Mouse (Mus musculus) stomach, postnatal 0 days (tissue): Measurements from ENCODE around the gene 3110040N11Rik. TPM values are rescaled to one million over a fixed set of nuclear protein-coding genes. Genes with fewer than 3 reads are reported as not detected.

ENCODE experiments used
- ATAC-seq: fragments of 200-750 bp; cut with Nextera tagmentation; 2 replicates; pipeline ENCODE4 v1.8.0; 2017; ENCODE audit not compliant: low FRiP score, low TSS enrichment
- DNase-seq: peaks from one replicate; pipeline ENCODE4 v3.0.0-alpha.2; 2016; ENCODE audit warnings: low spot score
- H3K27ac ChIP-seq: fragments of 300-500 bp; sonication (generic); replicated peaks from 2 replicates; pipeline ENCODE4 v1.5.1; 2014; ENCODE audit warnings: mild to moderate bottlenecking, control low read depth
- H3K27me3 ChIP-seq: fragments of 300-500 bp; sonication (generic); 2 replicates; pipeline ENCODE4 v1.6.1; 2014; ENCODE audit warnings: low read length; ENCODE audit not compliant: control insufficient read depth, insufficient read depth
- H3K36me3 ChIP-seq: fragments of 300-500 bp; sonication (generic); 2 replicates; pipeline ENCODE4 v1.6.1; 2014; ENCODE audit warnings: low read length, mixed read lengths; ENCODE audit not compliant: control insufficient read depth, insufficient read depth
- H3K4me1 ChIP-seq: fragments of 300-500 bp; sonication (generic); replicated peaks from 2 replicates; pipeline ENCODE4 v1.6.1; 2014; ENCODE audit warnings: antibody characterized with exemption; ENCODE audit not compliant: control insufficient read depth, insufficient read depth
- H3K4me2 ChIP-seq: fragments of 300-500 bp; sonication (generic); replicated peaks from 2 replicates; pipeline ENCODE4 v1.6.1; 2014; ENCODE audit warnings: low read depth, mild to moderate bottlenecking, control low read depth, moderate library complexity
- H3K4me3 ChIP-seq: fragments of 300-500 bp; sonication (generic); 2 replicates; pipeline ENCODE4 v1.5.1; 2014; ENCODE audit warnings: low read depth, low read length, control low read depth
- H3K9ac ChIP-seq: fragments of 300-500 bp; sonication (generic); 2 replicates; pipeline ENCODE4 v1.6.1; 2014; ENCODE audit warnings: mild to moderate bottlenecking, low read length, control low read depth, mixed read lengths
- H3K9me3 ChIP-seq: fragments of 300-500 bp; sonication (generic); 2 replicates; pipeline ENCODE4 v1.6.1; 2016; ENCODE audit warnings: low read length; ENCODE audit not compliant: control insufficient read depth
- CTCF ChIP-seq: IDR thresholded peaks from 2 replicates; pipeline ENCODE4 v1.5.1; 2016; ENCODE audit warnings: antibody characterized with exemption, low read depth, mild to moderate bottlenecking, moderate library complexity
- EP300 ChIP-seq: optimal IDR thresholded peaks from 2 replicates; pipeline ENCODE3; 2016; ENCODE audit warnings: antibody characterized with exemption
- WGBS: fragments of 180-500 bp; shearing (Covaris S2); extraction: QIAGEN DNeasy Blood & Tissue Kit; methylation state at CpG from one replicate; pipeline ENCODE4 v1.1.7; 2014; 5-methylcytosine and 5-hydroxymethylcytosine counted together
- polyA plus RNA-seq: library from polyadenylated mRNA; unstranded; fragments of >200 nt; fragmentation: Nextera tagmentation; extraction: Ambion mirVana; gene quantifications from 2 replicates; pipeline ENCODE4 v1.2.1, GENCODE M21; 2015

Gene 3110040N11Rik
- polyA plus RNA-seq, 1 experiment from 2014 or later: 46.7 TPM

- no peaks in the 10 kb centered on the region for H3K9me3 ChIP-seq
- H3K4me3 ChIP-seq: no peak overlapping the region
- no peaks in the 10 kb centered on the region for H3K4me1 ChIP-seq
- 80% methylated on average over 5 of the region's 5 CpGs for WGBS
- H3K27ac ChIP-seq: no peak overlapping the region
- no peak overlapping the region for H3K4me2 ChIP-seq
- H3K36me3 ChIP-seq: peaks cover 5% of the 10 kb centered on the region
- DNase-seq: no peak
- H3K27me3 ChIP-seq: no peaks in the 10 kb centered on the region
- no peak for ATAC-seq
- no peak overlapping the region for H3K9ac ChIP-seq
- no peak for TF ChIP-seq CTCF
- no peak for TF ChIP-seq EP300
These were observed 14.0 kb downstream of the 3110040N11Rik start for GRCm38 (mm10) chr7:81775325-81775724.

- Histone ChIP-seq H3K4me2 (no peak overlapping the region), H3K9ac (no peak overlapping the region), H3K4me1 (no peaks in the 10 kb centered on the region), H3K27me3 (no peaks in the 10 kb centered on the region), H3K27ac (no peak overlapping the region), H3K36me3 (no peaks in the 10 kb centered on the region), H3K4me3 (no peak overlapping the region), H3K9me3 (no peaks in the 10 kb centered on the region)
- TF ChIP-seq CTCF: no peak
- TF ChIP-seq EP300: no peak
- 61% methylated on average over 10 of the region's 10 CpGs for WGBS
- 0 out of 2 replicates have a peak, but pooled peaks have one; percentile 56 for ATAC-seq
- peak; percentile 37 for DNase-seq
These were observed 16.3 kb downstream of the 3110040N11Rik start for GRCm38 (mm10) chr7:81772786-81773539.

GRCm38 (mm10) chr7:81763110-81763845 is 26.0 kb downstream of the 3110040N11Rik start:
- Histone ChIP-seq H3K36me3 (no peaks in the 10 kb centered on the region), H3K27ac (peak overlapping the region; percentile 94), H3K9me3 (no peaks in the 10 kb centered on the region), H3K4me1 (0 out of 2 replicates have a peak, but pooled peaks cover 2% of the 10 kb centered on the region), H3K9ac (peak overlapping the region; percentile 96), H3K4me2 (peak overlapping the region; percentile 93), H3K27me3 (no peaks in the 10 kb centered on the region), H3K4me3 (peak overlapping the region; percentile 95)
- WGBS: under 1% methylated on average over 60 of the region's 60 CpGs
- TF ChIP-seq CTCF (peak; percentile 62), EP300 (no peak)
- ATAC-seq (peak; percentile 81), DNase-seq (peak; percentile 42)

- Histone ChIP-seq H3K27me3 (no peaks in the 10 kb centered on the region), H3K27ac (peak within 1 kb of the TSS; percentile 94), H3K4me2 (peak within 1 kb of the TSS; percentile 93), H3K36me3 (no peaks in the 10 kb centered on the region), H3K4me1 (0 out of 2 replicates have a peak, but pooled peaks cover 2% of the 10 kb centered on the region), H3K4me3 (peak within 1 kb of the TSS; percentile 95), H3K9ac (peak within 1 kb of the TSS; percentile 96), H3K9me3 (no peaks in the 10 kb centered on the region)
- DNase-seq (peak; percentile 95), ATAC-seq (peak; percentile 100)
- WGBS: 0% methylated on average over 50 of the region's 56 CpGs
- TF ChIP-seq CTCF (peak; percentile 42), EP300 (peak; percentile 98)
These were observed 26.8 kb downstream of the 3110040N11Rik start, which contains the start of gene Ramac for GRCm38 (mm10) chr7:81762180-81763109. TSS of gene Ramac (plus strand) at chr7:81762925.

- DNase-seq (no peak), ATAC-seq (no peak)
- no peaks in the 10 kb centered on the region for H3K9me3 ChIP-seq
- no peak overlapping the region for H3K4me3 ChIP-seq
- 89% methylated on average over 3 of the region's 3 CpGs for WGBS
- H3K9ac ChIP-seq: no peak overlapping the region
- TF ChIP-seq CTCF: no peak
- TF ChIP-seq EP300: no peak
- no peak overlapping the region for H3K27ac ChIP-seq
- no peaks in the 10 kb centered on the region for H3K27me3 ChIP-seq
- no peak overlapping the region for H3K4me2 ChIP-seq
- no peaks in the 10 kb centered on the region for H3K4me1 ChIP-seq
- no peaks in the 10 kb centered on the region for H3K36me3 ChIP-seq
These were observed 41.3 kb downstream of the 3110040N11Rik start for GRCm38 (mm10) chr7:81747956-81748355.
